Mouse (Mus musculus) brain, embryonic 14.5 days (tissue): ENCODE measurements around the gene Cyp1b1.

Source experiments
- CTCF ChIP-seq: fragments of 200-500 bp; IDR thresholded peaks from 2 replicates; pipeline ENCODE4 v1.5.1; 2012; ENCODE audit warnings: inconsistent platforms, mild to moderate bottlenecking, moderate library complexity, borderline replicate concordance; ENCODE audit not compliant: insufficient read depth, insufficient read length; ENCODE audit errors: extremely low read depth
- POLR2A ChIP-seq: fragments of 200-500 bp; IDR thresholded peaks from 2 replicates; pipeline ENCODE4 v1.6.1; 2012; ENCODE audit warnings: mild to moderate bottlenecking, inconsistent platforms, borderline replicate concordance; ENCODE audit not compliant: poor library complexity, insufficient read depth, insufficient read length, severe bottlenecking; ENCODE audit errors: extremely low read depth

DNA sequence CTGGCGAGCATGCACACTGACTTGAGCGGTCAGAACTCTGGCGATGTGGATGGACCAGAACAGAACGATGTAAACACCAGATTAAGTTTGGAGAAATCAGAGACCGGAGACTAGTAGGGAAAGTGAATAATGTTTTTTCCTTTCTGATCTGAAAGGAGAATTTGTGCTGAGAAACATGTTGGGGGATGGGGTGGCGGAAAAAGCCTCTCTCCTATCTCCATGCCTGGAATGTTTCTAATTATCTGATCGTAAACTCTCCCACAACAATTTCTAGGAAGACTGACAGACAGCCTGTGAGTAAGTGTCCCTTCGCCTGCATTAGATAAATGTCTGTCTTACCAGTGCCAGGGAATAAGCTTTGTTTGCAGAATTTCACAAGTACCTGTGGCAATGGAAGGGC, 16.1 kb upstream of the Cyp1b1 start:
- TF ChIP-seq POLR2A (no peak), CTCF (no peak)
